Mouse (Mus musculus): ENCODE data around the gene Zscan18.
A peak's percentile ranks its signal among the peaks of the same experiment; 100 is the strongest.
"Not testable (repeated sequence)": the region's sequence is repeated elsewhere in the genome, so short reads cannot be mapped to it uniquely, and the experiment has no call there.

Gene Zscan18

GRCm38 (mm10) chr7:12802866-12803726 is at the start of gene Zscan18:
TSS of gene Zscan18 (minus strand) at chr7:12803635.
- DNase-seq (ENCODE audit: low read depth), result peak; percentile 68

GRCm38 (mm10) chr7:12835779-12836178 is 32.3 kb upstream of the Zscan18 start:
- no peak for DNase-seq (ENCODE audit: low read depth)

- no peak for DNase-seq (ENCODE audit: low read depth)
Observed at GRCm38 (mm10) chr7:12835193-12835671, 31.8 kb upstream of the Zscan18 start.

GRCm38 (mm10) chr7:12834162-12835120 is 31.0 kb upstream of the Zscan18 start, which contains the start of gene Zfp110:
TSS of gene Zfp110 (plus strand) at chr7:12834761.
- DNase-seq (ENCODE audit: low read depth), result peak; percentile 94

GRCm38 (mm10) chr7:12818521-12819295 is 15.3 kb upstream of the Zscan18 start, which contains the start of gene Zfp329:
TSS of gene Zfp329 (minus strand) at chr7:12818858.
- peak; percentile 97 for DNase-seq (ENCODE audit: low read depth)

- DNase-seq (ENCODE audit: low read depth), result no peak
Observed at GRCm38 (mm10) chr7:12815566-12815965, 12.1 kb upstream of the Zscan18 start.

GRCm38 (mm10) chr7:12803727-12804071 is 264 bp upstream of the Zscan18 start:
- DNase-seq (ENCODE audit: low read depth), result no peak

- no peak for DNase-seq (ENCODE audit: low read depth)
Observed at GRCm38 (mm10) chr7:12799554-12799953, 3.9 kb downstream of the Zscan18 start.

- no peak for DNase-seq (ENCODE audit: low read depth)
Observed at GRCm38 (mm10) chr7:12797971-12798370, 5.5 kb downstream of the Zscan18 start.

GRCm38 (mm10) chr7:12792624-12793023 is 10.8 kb downstream of the Zscan18 start:
- not testable (repeated sequence) for DNase-seq (ENCODE audit: low read depth)

GRCm38 (mm10) chr7:12788025-12788424 is 15.4 kb downstream of the Zscan18 start:
- DNase-seq (ENCODE audit: low read depth), result no peak

GRCm38 (mm10) chr7:12787333-12787732 is 16.1 kb downstream of the Zscan18 start:
- no peak for DNase-seq (ENCODE audit: low read depth)

- DNase-seq (ENCODE audit: low read depth), result peak; percentile 80
Observed at GRCm38 (mm10) chr7:12780151-12780830, 23.1 kb downstream of the Zscan18 start.

- DNase-seq (ENCODE audit: low read depth), result no peak
Observed at GRCm38 (mm10) chr7:12779782-12780150, 23.7 kb downstream of the Zscan18 start.

GRCm38 (mm10) chr7:12779141-12779540 is 24.3 kb downstream of the Zscan18 start:
- DNase-seq (ENCODE audit: low read depth), result no peak

GRCm38 (mm10) chr7:12774606-12775005 is 28.8 kb downstream of the Zscan18 start:
- DNase-seq (ENCODE audit: low read depth), result no peak

GRCm38 (mm10) chr7:12774111-12774510 is 29.3 kb downstream of the Zscan18 start:
- DNase-seq (ENCODE audit: low read depth), result no peak

- no peak for DNase-seq (ENCODE audit: low read depth)
Observed at GRCm38 (mm10) chr7:12749431-12750198, 53.8 kb downstream of the Zscan18 start.

- no peak for DNase-seq (ENCODE audit: low read depth)
Observed at GRCm38 (mm10) chr7:12734904-12735303, 68.5 kb downstream of the Zscan18 start, which contains the start of gene Vmn2r56. TSS of gene Vmn2r56 (minus strand) at chr7:12735004.

Data from naive thymus-derived CD4-positive, alpha-beta T cell, adult 2 months (primary cell).